In the genomic region with DNA sequence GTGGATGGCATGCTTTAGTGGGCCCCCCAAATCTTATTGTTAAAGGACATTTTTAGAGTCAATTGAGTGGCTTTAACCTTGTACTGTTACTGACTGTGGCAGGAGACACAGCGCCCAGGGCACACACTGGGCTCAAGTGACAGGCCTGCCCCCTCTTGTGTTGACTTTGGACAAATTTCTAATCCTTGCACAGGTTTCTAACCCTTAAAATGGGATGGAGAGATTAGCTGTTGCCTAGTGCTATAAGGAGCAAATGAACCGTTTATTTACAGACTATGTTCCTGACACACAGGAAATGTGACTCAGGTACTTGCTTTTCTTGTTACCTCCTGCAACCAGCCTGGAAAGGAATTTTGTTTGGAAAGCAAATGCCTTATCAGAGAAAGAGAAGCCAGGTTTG, we compare ENCODE assay signal across 20 mouse cellular contexts.
DNase-seq lines count a peak whose midpoint lies in the region; ATAC-seq and TF ChIP-seq lines count a peak whose summit lies in the region.
"Had no signal": no experiment of that assay in that cellular context is flagged by ENCODE, and none has a peak within 500 bp of the region (broad histone marks: within the 10 kb centered on the region; RNA-seq: fewer than 3 reads in every experiment).

No protein-coding gene starts in this region.

- no peaks in the 10 kb centered on the region for H3K36me3 ChIP-seq in embryonic facial prominence, embryonic 14.5 days (ENCODE audit: control insufficient read depth, insufficient read depth, low read length)
- no peaks in the 10 kb centered on the region for H3K36me3 ChIP-seq in embryonic facial prominence, embryonic 10.5 days (replicated peaks)
- no peaks in the 10 kb centered on the region for H3K36me3 ChIP-seq in lung, postnatal 0 days (ENCODE audit: insufficient read depth, low read length)
- no peaks in the 10 kb centered on the region for H3K36me3 ChIP-seq in stomach, postnatal 0 days (ENCODE audit: control insufficient read depth, insufficient read depth, low read length)
- H3K36me3 ChIP-seq: embryonic facial prominence, embryonic 12.5 days; forebrain, embryonic 12.5 days; heart, embryonic 13.5 days; hindbrain, embryonic 15.5 days had no signal

- H3K27ac ChIP-seq in embryonic facial prominence, embryonic 14.5 days (replicated peaks; ENCODE audit: low read depth, low read length), result no peak overlapping the region
- no peak overlapping the region for H3K27ac ChIP-seq in embryonic facial prominence, embryonic 10.5 days (replicated peaks)
- no peak overlapping the region for H3K27ac ChIP-seq in lung, postnatal 0 days (ENCODE audit: low read length)
- no peak overlapping the region for H3K27ac ChIP-seq in stomach, postnatal 0 days (replicated peaks)
- H3K27ac ChIP-seq: embryonic facial prominence, embryonic 12.5 days; forebrain, embryonic 12.5 days; heart, adult 2 months; heart, embryonic 13.5 days; hindbrain, embryonic 15.5 days had no signal

- in situ Hi-C loops in Patski (cut with MboI; ENCODE audit: low pct_unique_long_range_greater_than_20kb), result no loop called here

- H3K4me3 ChIP-seq in embryonic facial prominence, embryonic 14.5 days (ENCODE audit: low read depth, low read length), result no peak overlapping the region
- no peak overlapping the region for H3K4me3 ChIP-seq in embryonic facial prominence, embryonic 10.5 days
- H3K4me3 ChIP-seq in lung, postnatal 0 days (ENCODE audit: low read depth, low read length), result no peak overlapping the region
- H3K4me3 ChIP-seq in stomach, postnatal 0 days (ENCODE audit: low read depth, low read length), result no peak overlapping the region
- H3K4me3 ChIP-seq: embryonic facial prominence, embryonic 12.5 days; forebrain, embryonic 12.5 days; heart, adult 2 months; heart, embryonic 13.5 days; hindbrain, embryonic 15.5 days had no signal

- H3K27me3 ChIP-seq in embryonic facial prominence, embryonic 14.5 days (replicated peaks; ENCODE audit: control insufficient read depth, insufficient read depth, low read length), result no peaks in the 10 kb centered on the region
- no peaks in the 10 kb centered on the region for H3K27me3 ChIP-seq in embryonic facial prominence, embryonic 10.5 days (replicated peaks; ENCODE audit: low read depth, poor library complexity, severe bottlenecking)
- no peaks in the 10 kb centered on the region for H3K27me3 ChIP-seq in lung, postnatal 0 days (replicated peaks; ENCODE audit: insufficient read depth, low read length)
- no peaks in the 10 kb centered on the region for H3K27me3 ChIP-seq in Patski
- no peaks in the 10 kb centered on the region for H3K27me3 ChIP-seq in stomach, postnatal 0 days (ENCODE audit: control insufficient read depth, insufficient read depth, low read length)
- H3K27me3 ChIP-seq: hindbrain, embryonic 15.5 days had no signal

- no peaks in the 10 kb centered on the region for H3K9me3 ChIP-seq in embryonic facial prominence, embryonic 14.5 days (ENCODE audit: control insufficient read depth, low read length)
- H3K9me3 ChIP-seq in embryonic facial prominence, embryonic 10.5 days, result no peaks in the 10 kb centered on the region
- no peaks in the 10 kb centered on the region for H3K9me3 ChIP-seq in lung, postnatal 0 days (ENCODE audit: low read length)
- no peaks in the 10 kb centered on the region for H3K9me3 ChIP-seq in stomach, postnatal 0 days (ENCODE audit: control insufficient read depth, low read length)
- H3K9me3 ChIP-seq: embryonic facial prominence, embryonic 12.5 days; heart, embryonic 13.5 days; hindbrain, embryonic 15.5 days had no signal

- no peak overlapping the region for H3K4me2 ChIP-seq in embryonic facial prominence, embryonic 14.5 days (ENCODE audit: low read depth, low read length)
- no peak overlapping the region for H3K4me2 ChIP-seq in lung, postnatal 0 days (replicated peaks; ENCODE audit: low read depth, low read length)
- H3K4me2 ChIP-seq in stomach, postnatal 0 days (replicated peaks; ENCODE audit: low read depth), result no peak overlapping the region
- H3K4me2 ChIP-seq: embryonic facial prominence, embryonic 12.5 days; forebrain, embryonic 12.5 days; heart, embryonic 13.5 days; hindbrain, embryonic 15.5 days had no signal

- CTCF ChIA-PET in Patski (lab: Charles Lee), result no interaction called here

- DNase-seq in embryonic facial prominence, embryonic 14.5 days (ENCODE audit: low spot score), result peak; percentile 27
- no peak for DNase-seq in embryonic facial prominence, embryonic 10.5 days (ENCODE audit: low spot score)
- peak; percentile 58 for DNase-seq in lung, postnatal 0 days (ENCODE audit: low spot score)
- DNase-seq in lung, postnatal 14 days, result no peak
- no peak for DNase-seq in Patski (ENCODE audit: low read depth, low spot score)
- DNase-seq in stomach, postnatal 0 days (ENCODE audit: low spot score), result no peak
- DNase-seq in cerebellum, adult 9-11 months, result no peak
- DNase-seq: adrenal gland, adult 2 months; adrenal gland, postnatal 25 days; cerebellum, adult 18-20 months; cerebellum, postnatal 14 days; embryo, embryonic 11 days; gastrocnemius, postnatal 10 days; heart, adult 2 months; heart, postnatal 36 days had no signal

- POLR2A ChIA-PET in Patski (lab: Charles Lee), result interaction anchor here (0.7 kb wide), 1 partner anchor 46 kb away, joined by 3 read pairs; no protein-coding TSS in a partner anchor

- ATAC-seq in embryonic facial prominence, embryonic 14.5 days (ENCODE audit: low read depth), result peak; percentile 33; the same call in 1 of the 2 replicates
- ATAC-seq in lung, postnatal 0 days, result peak; percentile 65
- peak; percentile 48 for ATAC-seq in Patski
- ATAC-seq in stomach, postnatal 0 days (ENCODE audit: low FRiP score, low TSS enrichment), result peak; percentile 60; the same call in 1 of the 2 replicates
- ATAC-seq: forebrain, embryonic 16.5 days had no signal

- TF ChIP-seq CTCF in lung, postnatal 0 days (IDR thresholded peaks at IDR 0.05), result no peak
- no peak for TF ChIP-seq CTCF in Patski (IDR thresholded peaks at IDR 0.05)
- TF ChIP-seq CTCF in stomach, postnatal 0 days (IDR thresholded peaks at IDR 0.05; ENCODE audit: low read depth), result no peak

- 55% methylated on average over 2 of the region's 2 CpGs for WGBS in embryonic facial prominence, embryonic 14.5 days
- 58% methylated on average over 2 of the region's 2 CpGs for WGBS in embryonic facial prominence, embryonic 10.5 days
- WGBS in lung, postnatal 0 days, result 44% methylated on average over 2 of the region's 2 CpGs
- WGBS in stomach, postnatal 0 days, result 48% methylated on average over 2 of the region's 2 CpGs

- TF ChIP-seq EP300 in lung, postnatal 0 days (IDR thresholded peaks at IDR 0.05), result no peak
- TF ChIP-seq EP300 in stomach, postnatal 0 days (optimal IDR thresholded peaks at IDR 0.05), result no peak

- no peak overlapping the region for H3K9ac ChIP-seq in embryonic facial prominence, embryonic 14.5 days (ENCODE audit: low read depth, low read length)
- H3K9ac ChIP-seq in lung, postnatal 0 days (replicated peaks; ENCODE audit: low read depth), result no peak overlapping the region
- H3K9ac ChIP-seq in stomach, postnatal 0 days (ENCODE audit: low read length), result no peak overlapping the region
- H3K9ac ChIP-seq: embryonic facial prominence, embryonic 12.5 days; forebrain, embryonic 12.5 days; heart, embryonic 13.5 days; hindbrain, embryonic 15.5 days had no signal

- H3K4me1 ChIP-seq in embryonic facial prominence, embryonic 14.5 days (ENCODE audit: control insufficient read depth, insufficient read depth, low read length), result peaks cover 7% of the 10 kb centered on the region; the same call in 1 of the 2 replicates
- peaks cover 21% of the 10 kb centered on the region for H3K4me1 ChIP-seq in embryonic facial prominence, embryonic 10.5 days
- no peaks in the 10 kb centered on the region for H3K4me1 ChIP-seq in lung, postnatal 0 days (ENCODE audit: insufficient read depth, low read depth, low read length)
- no peaks in the 10 kb centered on the region; the same call in 1 of the 2 replicates for H3K4me1 ChIP-seq in stomach, postnatal 0 days (replicated peaks; ENCODE audit: control insufficient read depth, insufficient read depth)

Comparison
In these comparisons a context has a peak if more than half of its experiments do, and no peak if none do; other contexts are left out.
1. DNase-seq: peak in embryonic facial prominence, embryonic 14.5 days (single experiment) and lung, postnatal 0 days (single experiment); none in embryonic facial prominence, embryonic 10.5 days (single experiment), lung, postnatal 14 days (single experiment), Patski (single experiment), stomach, postnatal 0 days (single experiment) and cerebellum, adult 9-11 months (single experiment).
2. Peak in every context shown above with its lines, with median percentiles within 50 percentile points of each other: ATAC-seq.